Mouse (Mus musculus): ENCODE results near the gene Mxd3.

Gene Mxd3

GRCm38 (mm10) chr13:55332331-55332730 is 2.7 kb upstream of the Mxd3 start:
- no peak for DNase-seq (ENCODE audit: low read depth, low spot score)

- no peak for DNase-seq (ENCODE audit: low read depth, low spot score)
These were observed 1.2 kb upstream of the Mxd3 start for GRCm38 (mm10) chr13:55330567-55331400.

GRCm38 (mm10) chr13:55329109-55329682 is 427 bp downstream of the Mxd3 start:
- no peak for DNase-seq (ENCODE audit: low read depth, low spot score)

GRCm38 (mm10) chr13:55328641-55329040 is 982 bp downstream of the Mxd3 start:
- no peak for DNase-seq (ENCODE audit: low read depth, low spot score)

- no peak for DNase-seq (ENCODE audit: low read depth, low spot score)
These were observed 1.5 kb downstream of the Mxd3 start for GRCm38 (mm10) chr13:55328171-55328570.

- peak; percentile 90 for DNase-seq (ENCODE audit: low read depth, low spot score)
These were observed 2.0 kb downstream of the Mxd3 start for GRCm38 (mm10) chr13:55327633-55328032.

GRCm38 (mm10) chr13:55327169-55327568 is 2.5 kb downstream of the Mxd3 start:
- no peak for DNase-seq (ENCODE audit: low read depth, low spot score)

- no peak for DNase-seq (ENCODE audit: low read depth, low spot score)
These were observed 4.0 kb downstream of the Mxd3 start for GRCm38 (mm10) chr13:55325596-55325995.

- peak; percentile 45 for DNase-seq (ENCODE audit: low read depth, low spot score)
These were observed 7.3 kb downstream of the Mxd3 start for GRCm38 (mm10) chr13:55322130-55322825.

GRCm38 (mm10) chr13:55321434-55322129 is 8.0 kb downstream of the Mxd3 start, which contains the start of gene Rab24:
Gene Rab24 (minus strand): TSS chr13:55321946.
- peak; percentile 91 for DNase-seq (ENCODE audit: low read depth, low spot score)

GRCm38 (mm10) chr13:55319931-55320533 is 9.6 kb downstream of the Mxd3 start, which contains the start of gene Prelid1:
Gene Prelid1 (plus strand): TSS chr13:55320500.
- no peak for DNase-seq (ENCODE audit: low read depth, low spot score)

GRCm38 (mm10) chr13:55318351-55318750 is 11.3 kb downstream of the Mxd3 start:
- DNase-seq (ENCODE audit: low read depth, low spot score): no peak

- no peak for DNase-seq (ENCODE audit: low read depth, low spot score)
These were observed 14.7 kb downstream of the Mxd3 start for GRCm38 (mm10) chr13:55314891-55315412.

GRCm38 (mm10) chr13:55313051-55313450 is 16.6 kb downstream of the Mxd3 start:
- no peak for DNase-seq (ENCODE audit: low read depth, low spot score)

GRCm38 (mm10) chr13:55312028-55312630 is 17.5 kb downstream of the Mxd3 start:
- DNase-seq (ENCODE audit: low read depth, low spot score): no peak

GRCm38 (mm10) chr13:55300913-55301312 is 28.7 kb downstream of the Mxd3 start:
- no peak for DNase-seq (ENCODE audit: low read depth, low spot score)

GRCm38 (mm10) chr13:55296760-55297159 is 32.9 kb downstream of the Mxd3 start:
- DNase-seq (ENCODE audit: low read depth, low spot score): no peak

GRCm38 (mm10) chr13:55288854-55289253 is 40.8 kb downstream of the Mxd3 start:
- no peak for DNase-seq (ENCODE audit: low read depth, low spot score)

GRCm38 (mm10) chr13:55277646-55278045 is 52.0 kb downstream of the Mxd3 start:
- DNase-seq (ENCODE audit: low read depth, low spot score): no peak

GRCm38 (mm10) chr13:55277203-55277602 is 52.4 kb downstream of the Mxd3 start:
- DNase-seq (ENCODE audit: low read depth, low spot score): peak; percentile 16
